Mouse (Mus musculus) bone marrow, adult 2 months (tissue): ENCODE results near the gene Gm8947.
"Not testable (repeated sequence)": the region's sequence is repeated elsewhere in the genome, so short reads cannot be mapped to it uniquely, and the experiment has no call there.

Experiments used
- CTCF ChIP-seq: fragments of 200-500 bp; IDR thresholded peaks from 2 replicates; pipeline ENCODE4 v1.5.1; 2011; ENCODE audit warnings: low read length, control low read depth; ENCODE audit not compliant: control insufficient read depth, insufficient read depth
- POLR2A ChIP-seq: fragments of 200-500 bp; IDR thresholded peaks from 2 replicates; pipeline ENCODE4 v1.6.1; 2011; ENCODE audit warnings: low read depth, mild to moderate bottlenecking, control low read depth, low read length, borderline replicate concordance; ENCODE audit not compliant: control insufficient read depth

DNA sequence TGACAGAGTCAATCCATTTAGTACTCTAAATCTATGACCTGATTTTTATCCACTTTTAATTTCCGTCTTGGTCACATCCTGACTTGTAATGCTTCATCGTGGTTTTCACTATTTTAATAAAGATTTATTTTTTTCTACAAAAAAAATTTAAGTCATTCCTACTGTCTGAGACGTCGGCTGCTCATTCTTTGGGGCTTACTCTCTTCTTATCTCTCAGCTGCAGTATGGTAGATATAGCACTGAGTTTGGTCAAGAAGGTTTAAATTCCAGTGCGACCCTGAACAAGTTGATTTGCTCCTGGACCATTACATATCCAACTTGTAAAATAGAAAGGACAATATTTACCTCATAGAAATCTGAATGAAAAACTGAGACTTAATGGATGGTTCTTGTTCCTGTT lies 19.5 kb downstream of the Gm8947 start:
- not testable (repeated sequence) for TF ChIP-seq POLR2A, CTCF
